Mouse (Mus musculus) bone marrow macrophage, adult 2 months (primary cell): ENCODE data around the gene Agbl3. TPM values are rescaled to one million over a fixed set of nuclear protein-coding genes. Genes with fewer than 3 reads are reported as not detected.

Experiments used
- H3K27ac ChIP-seq: 2 replicates; pipeline ENCODE4 v1.5.1; 2012; ENCODE audit warnings: low read depth, low read length; ENCODE audit not compliant: insufficient read depth
- H3K4me1 ChIP-seq: 2 replicates; pipeline ENCODE4 v1.6.1; 2012; ENCODE audit warnings: low read length; ENCODE audit not compliant: control insufficient read depth, insufficient read depth
- H3K4me3 ChIP-seq: 2 replicates; pipeline ENCODE4 v1.5.1; 2012; ENCODE audit warnings: mild to moderate bottlenecking, low read length, moderate library complexity; ENCODE audit not compliant: insufficient read depth
- CTCF ChIP-seq: IDR thresholded peaks from 2 replicates; pipeline ENCODE4 v1.5.1; 2012; ENCODE audit warnings: low read depth, mild to moderate bottlenecking, low read length, moderate library complexity
- POLR2A ChIP-seq: IDR thresholded peaks from 2 replicates; pipeline ENCODE4 v1.6.1; 2012; ENCODE audit warnings: mild to moderate bottlenecking, low read depth, low read length, borderline replicate concordance
- polyA plus RNA-seq: library from polyadenylated mRNA; stranded (reverse); fragments of >200 nt; gene quantifications from 2 replicates; pipeline ENCODE4 v1.2.4, GENCODE M21; 2012; ENCODE audit not compliant: missing spikeins, insufficient read depth, insufficient read length

Agbl3 gene
- polyA plus RNA-seq, 1 experiment = 4.6 TPM

GRCm38 (mm10) chr6:34863786-34864514 lies 83.7 kb downstream of the Agbl3 start:
- Histone ChIP-seq H3K4me3 (peak overlapping the region; percentile 62), H3K4me1 (peaks cover 46% of the 10 kb centered on the region), H3K27ac (peak overlapping the region; percentile 26)
- no peak for TF ChIP-seq POLR2A
- TF ChIP-seq CTCF = no peak

DNA sequence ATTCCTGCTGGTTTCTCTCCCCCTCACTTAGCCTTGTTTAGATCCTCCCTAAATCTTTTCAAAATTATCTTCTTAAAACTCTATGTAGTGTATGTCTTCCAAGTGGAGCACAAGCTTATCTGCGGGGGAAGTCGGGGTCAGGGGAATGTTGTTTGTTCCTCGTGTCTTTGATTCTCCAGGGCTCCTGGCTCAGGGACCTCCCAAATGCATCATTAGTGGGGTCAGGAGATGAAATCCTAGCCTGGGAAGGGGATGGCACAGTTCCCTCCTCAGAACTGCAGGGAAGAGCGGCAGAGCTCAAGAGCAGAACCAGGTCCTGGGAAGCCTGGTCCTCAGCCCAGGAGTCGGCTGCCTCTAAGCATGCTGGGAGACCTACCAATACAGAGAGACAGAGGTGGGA lies 85.0 kb downstream of the Agbl3 start:
- 0 out of 2 replicates have a peak overlapping the region, but pooled peaks have one; percentile 1 for H3K4me3 ChIP-seq
- no peak for TF ChIP-seq CTCF
- no peak for TF ChIP-seq POLR2A
- peaks cover 56% of the 10 kb centered on the region for H3K4me1 ChIP-seq
- 0 out of 2 replicates have a peak overlapping the region, but pooled peaks have one; percentile 16 for H3K27ac ChIP-seq

DNA sequence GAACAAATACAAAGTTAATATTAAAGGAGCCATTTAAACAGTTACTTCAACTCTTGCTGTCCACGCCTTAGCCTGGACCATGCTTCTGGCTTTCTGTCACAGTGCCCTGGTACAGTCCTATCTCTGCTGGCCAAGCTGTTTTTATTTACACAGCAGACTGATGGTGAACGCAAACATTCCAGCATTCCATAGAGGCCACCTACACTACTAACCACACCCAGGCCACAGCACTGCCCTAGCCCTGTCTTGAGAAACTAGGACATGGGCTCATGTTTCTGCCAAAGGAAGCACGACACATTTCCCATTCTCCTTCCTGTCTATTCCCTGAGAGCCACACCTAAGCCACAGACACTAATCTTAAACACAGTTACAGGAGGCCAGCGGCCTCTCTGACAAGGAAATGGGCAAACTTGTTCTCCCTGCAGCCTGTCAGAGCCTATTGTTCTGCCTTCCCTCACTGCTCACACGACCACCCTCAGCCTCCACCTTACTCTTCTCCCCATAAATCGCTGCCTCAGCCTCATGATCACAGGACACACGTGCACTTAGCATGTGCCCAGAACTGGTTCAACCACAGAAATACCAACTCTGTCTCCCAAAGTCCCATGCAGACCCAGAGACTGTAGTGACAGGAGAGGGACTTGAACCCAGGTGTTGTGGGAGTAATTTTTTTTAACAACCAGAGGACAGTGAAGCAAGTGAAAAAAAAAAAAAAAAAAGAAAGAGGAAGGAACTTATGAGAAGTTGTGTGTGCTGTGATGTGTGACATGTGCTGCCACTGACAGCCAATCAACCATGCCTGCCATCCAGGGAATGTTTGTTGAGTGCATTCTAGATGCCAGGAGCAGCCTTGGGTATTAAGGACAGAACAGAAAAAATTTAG lies 85.7 kb downstream of the Agbl3 start:
- H3K4me1 ChIP-seq = peaks cover 63% of the 10 kb centered on the region
- no peak for TF ChIP-seq CTCF
- TF ChIP-seq POLR2A = no peak
- 0 out of 2 replicates have a peak overlapping the region, but pooled peaks have one; percentile 9 for H3K4me3 ChIP-seq
- H3K27ac ChIP-seq = peak overlapping the region; percentile 16

DNA sequence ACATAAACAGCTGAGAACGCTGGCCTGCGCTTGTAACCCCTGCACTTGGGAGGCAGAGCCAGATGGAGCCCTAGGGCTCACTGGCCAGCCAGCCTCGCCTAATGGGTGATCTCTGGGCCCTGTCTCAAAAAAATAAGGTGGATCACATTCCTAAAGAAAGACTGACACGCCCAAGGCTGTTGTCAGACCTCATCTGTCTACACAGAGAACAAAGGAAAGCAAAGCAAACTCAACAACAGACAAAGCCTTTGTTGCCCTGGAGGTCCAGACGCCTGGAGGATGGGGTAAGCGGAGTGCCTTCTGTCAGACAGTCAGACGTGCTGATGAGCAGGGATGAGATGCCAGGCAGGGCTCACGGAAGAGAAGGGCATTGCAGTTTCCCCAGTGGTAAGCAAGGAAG lies 86.6 kb downstream of the Agbl3 start:
- TF ChIP-seq POLR2A (no peak), CTCF (no peak)
- peak overlapping the region; percentile 93; the same call in 1 of the 2 replicates for H3K27ac ChIP-seq
- peaks cover 65% of the 10 kb centered on the region for H3K4me1 ChIP-seq
- no peak overlapping the region for H3K4me3 ChIP-seq

- peaks cover 67% of the 10 kb centered on the region for H3K4me1 ChIP-seq
- H3K27ac ChIP-seq = peak overlapping the region; percentile 93
- H3K4me3 ChIP-seq = no peak overlapping the region
These were observed 87.2 kb downstream of the Agbl3 start for GRCm38 (mm10) chr6:34867301-34867994.

DNA sequence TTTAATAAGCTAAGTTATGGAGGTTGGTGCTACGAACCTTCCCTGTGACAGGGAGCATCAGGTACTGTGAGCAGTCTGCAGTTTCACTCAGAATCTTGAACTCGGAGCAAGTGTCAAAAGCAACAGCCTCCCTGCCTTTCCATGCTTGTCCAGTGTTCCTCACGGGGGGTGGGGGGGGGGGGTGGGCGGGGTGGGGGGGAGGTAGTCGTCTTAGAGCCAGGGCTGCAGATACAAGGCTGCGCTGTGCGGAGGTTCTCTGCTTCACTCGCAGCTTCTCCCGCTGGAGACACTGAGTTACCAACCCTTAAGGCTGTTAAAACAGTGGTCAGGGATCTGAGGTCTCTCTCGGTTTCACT lies 87.7 kb downstream of the Agbl3 start:
- Histone ChIP-seq H3K27ac (peak overlapping the region; percentile 93), H3K4me3 (no peak overlapping the region), H3K4me1 (peaks cover 72% of the 10 kb centered on the region)
- TF ChIP-seq POLR2A (no peak), CTCF (no peak)

More at GRCm38 (mm10) chr6:34867301-34867994, 87.2 kb downstream of the Agbl3 start:
- TF ChIP-seq CTCF = no peak
- TF ChIP-seq POLR2A = no peak

DNA sequence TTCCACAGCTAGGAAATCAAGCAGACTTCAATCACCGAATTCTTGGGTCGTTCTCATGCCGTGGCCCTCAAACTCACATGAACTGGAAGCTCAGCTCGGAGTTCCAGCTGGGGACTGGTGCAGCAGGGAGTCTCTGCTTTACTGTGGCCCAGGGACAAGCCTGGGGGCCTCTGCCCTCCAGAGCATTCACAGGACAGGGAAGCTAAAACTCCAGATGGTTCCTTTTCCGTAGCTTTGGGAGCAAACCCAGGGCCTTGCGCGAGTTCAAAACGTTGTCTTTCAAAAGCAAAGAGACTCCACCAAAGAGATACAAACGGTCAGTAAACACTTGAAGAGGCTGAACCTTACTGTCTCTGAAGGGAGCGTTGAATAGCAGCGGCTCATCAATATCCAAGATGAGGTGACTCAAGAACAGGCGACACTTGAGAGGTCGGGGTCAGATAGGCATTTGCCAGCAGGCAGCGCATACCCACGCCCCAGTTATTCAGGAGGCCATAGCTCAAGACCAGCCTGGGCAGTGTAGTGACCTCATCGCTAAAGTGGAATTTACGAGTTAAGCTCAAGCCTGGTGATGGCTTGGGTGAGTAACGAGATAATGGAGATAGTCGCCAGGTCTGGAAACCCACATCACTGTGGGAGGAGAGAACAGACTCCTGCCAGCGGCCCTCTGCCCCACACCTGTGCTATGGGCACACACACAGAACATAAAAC lies 88.4 kb downstream of the Agbl3 start:
- Histone ChIP-seq H3K4me3 (no peak overlapping the region), H3K27ac (peak overlapping the region; percentile 93), H3K4me1 (peaks cover 74% of the 10 kb centered on the region)
- TF ChIP-seq POLR2A = no peak
- no peak for TF ChIP-seq CTCF

- peak overlapping the region; percentile 11; the same call in 1 of the 2 replicates for H3K4me3 ChIP-seq
- H3K4me1 ChIP-seq = peaks cover 78% of the 10 kb centered on the region
- H3K27ac ChIP-seq = peak overlapping the region; percentile 93
- TF ChIP-seq POLR2A (no peak), CTCF (no peak)
These were observed 89.1 kb downstream of the Agbl3 start for GRCm38 (mm10) chr6:34869225-34869915.
